Mouse (Mus musculus) embryonic fibroblast, embryonic 13.5 days (primary cell): ENCODE data around the gene Glipr2. TPM values are rescaled to one million over a fixed set of nuclear protein-coding genes. Genes with fewer than 3 reads are reported as not detected.

Experiments used
- H3K27ac ChIP-seq: 2 replicates; pipeline ENCODE4 v1.5.1; 2012; ENCODE audit warnings: low read length, control low read depth, inconsistent platforms; ENCODE audit not compliant: insufficient read depth
- H3K4me1 ChIP-seq: 2 replicates; pipeline ENCODE4 v1.6.1; 2011; ENCODE audit warnings: low read length; ENCODE audit not compliant: control insufficient read depth, insufficient read depth
- H3K4me3 ChIP-seq: 2 replicates; pipeline ENCODE4 v1.5.1; 2011; ENCODE audit warnings: mild to moderate bottlenecking, control low read depth, low read length; ENCODE audit not compliant: insufficient read depth
- CTCF ChIP-seq: IDR thresholded peaks from 2 replicates; pipeline ENCODE4 v1.5.1; 2011; ENCODE audit warnings: mild to moderate bottlenecking, control low read depth, low read length, moderate library complexity, borderline replicate concordance; ENCODE audit not compliant: insufficient read depth
- POLR2A ChIP-seq: IDR thresholded peaks from 2 replicates; pipeline ENCODE4 v1.6.1; 2011; ENCODE audit warnings: low read depth, mild to moderate bottlenecking, control low read depth, low read length, moderate library complexity
- polyA plus RNA-seq: library from polyadenylated mRNA; stranded (reverse); fragments of >200 nt; gene quantifications from 2 replicates; pipeline ENCODE4 v1.2.4, GENCODE M21; 2011; ENCODE audit warnings: low read depth; ENCODE audit not compliant: missing spikeins, insufficient read length

Gene Glipr2
- polyA plus RNA-seq, 1 experiment, result 177 TPM

GRCm38 (mm10) chr4:43969373-43969772 is 12.2 kb downstream of the Glipr2 start:
- Histone ChIP-seq H3K4me3 (no peak overlapping the region), H3K27ac (peak overlapping the region; percentile 75), H3K4me1 (peaks cover 43% of the 10 kb centered on the region)
- TF ChIP-seq CTCF (no peak), POLR2A (no peak)

- Histone ChIP-seq H3K27ac (peak overlapping the region; percentile 75; the same call in 1 of the 2 replicates), H3K4me3 (no peak overlapping the region), H3K4me1 (peaks cover 39% of the 10 kb centered on the region)
- TF ChIP-seq CTCF (peak; percentile 16; the same call in 1 of the 2 replicates), POLR2A (no peak)
Measured at GRCm38 (mm10) chr4:43970393-43971330, 13.5 kb downstream of the Glipr2 start.

GRCm38 (mm10) chr4:43971541-43972136 is 14.4 kb downstream of the Glipr2 start:
- TF ChIP-seq CTCF (no peak), POLR2A (no peak)
- no peak overlapping the region for H3K4me3 ChIP-seq
- H3K4me1 ChIP-seq, result peaks cover 44% of the 10 kb centered on the region
- H3K27ac ChIP-seq, result peak overlapping the region; percentile 95

GRCm38 (mm10) chr4:43972137-43972591 is 15.0 kb downstream of the Glipr2 start:
- Histone ChIP-seq H3K4me1 (peaks cover 44% of the 10 kb centered on the region), H3K4me3 (no peak overlapping the region), H3K27ac (peak overlapping the region; percentile 95)
- TF ChIP-seq CTCF (no peak), POLR2A (peak; percentile 87)

GRCm38 (mm10) chr4:43973526-43973981 is 16.4 kb downstream of the Glipr2 start:
- peaks cover 37% of the 10 kb centered on the region for H3K4me1 ChIP-seq
- H3K4me3 ChIP-seq, result no peak overlapping the region
- no peak overlapping the region for H3K27ac ChIP-seq
- TF ChIP-seq POLR2A, result no peak
- TF ChIP-seq CTCF, result no peak

- Histone ChIP-seq H3K27ac (peak overlapping the region; percentile 86), H3K4me1 (peaks cover 44% of the 10 kb centered on the region), H3K4me3 (no peak overlapping the region)
- TF ChIP-seq POLR2A, result no peak
- TF ChIP-seq CTCF, result no peak
Measured at GRCm38 (mm10) chr4:43974914-43975616, 17.9 kb downstream of the Glipr2 start.

GRCm38 (mm10) chr4:43976223-43976740 is 19.1 kb downstream of the Glipr2 start:
- TF ChIP-seq POLR2A (no peak), CTCF (no peak)
- H3K4me3 ChIP-seq, result no peak overlapping the region
- H3K27ac ChIP-seq, result peak overlapping the region; percentile 97
- H3K4me1 ChIP-seq, result peaks cover 38% of the 10 kb centered on the region

- Histone ChIP-seq H3K27ac (peak overlapping the region; percentile 30; the same call in 1 of the 2 replicates), H3K4me1 (peaks cover 25% of the 10 kb centered on the region), H3K4me3 (no peak overlapping the region)
- no peak for TF ChIP-seq POLR2A
- no peak for TF ChIP-seq CTCF
Measured at GRCm38 (mm10) chr4:43978521-43979443, 21.6 kb downstream of the Glipr2 start.
